Mouse (Mus musculus) thymus, postnatal 25 days (tissue): Measurements from ENCODE around the gene Ssr1.
A peak's percentile ranks its signal among the peaks of the same experiment; 100 is the strongest.

Experiments
- DNase-seq: peaks from one replicate; pipeline ENCODE4 v3.0.0; 2022

Gene Ssr1

DNA sequence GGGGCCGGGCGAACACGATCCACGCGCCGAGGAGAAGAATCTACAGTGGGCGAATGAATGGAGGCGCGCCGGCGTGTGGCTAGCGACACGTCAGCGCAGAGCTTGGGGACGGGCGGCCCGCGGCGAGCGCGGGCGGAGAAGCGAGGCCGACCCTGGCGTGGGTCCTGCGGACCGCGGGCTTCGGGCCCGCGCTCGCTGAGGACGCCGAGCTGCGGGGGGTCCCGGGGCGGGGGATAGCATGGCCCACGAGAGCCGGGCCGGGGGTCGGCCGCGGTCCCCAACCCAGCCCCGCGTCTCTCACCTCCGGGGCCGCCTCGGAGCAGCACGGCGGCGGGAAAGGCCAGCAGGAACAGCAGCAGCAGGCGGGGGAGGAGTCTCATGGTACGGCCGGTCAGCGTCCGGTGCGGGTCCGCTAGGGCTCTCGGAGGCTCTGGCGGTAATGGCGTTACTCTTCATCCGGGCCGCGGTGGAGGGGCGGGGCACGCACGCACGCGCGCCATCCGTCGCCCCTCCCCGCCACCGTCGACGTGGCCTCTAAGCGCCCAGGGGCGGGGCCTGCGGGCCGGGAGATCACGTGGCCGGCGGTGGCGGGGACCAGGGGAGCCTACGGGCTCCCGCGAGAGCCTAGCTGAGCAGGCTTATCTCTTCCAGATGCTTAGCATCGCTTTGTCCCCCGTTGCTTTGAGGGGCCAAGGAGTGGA lies at the start of gene Ssr1:
TSS of gene Ssr1 (minus strand) at position 514 of the 701 bp plus-strand sequence.
- peak; percentile 97 for DNase-seq

DNA sequence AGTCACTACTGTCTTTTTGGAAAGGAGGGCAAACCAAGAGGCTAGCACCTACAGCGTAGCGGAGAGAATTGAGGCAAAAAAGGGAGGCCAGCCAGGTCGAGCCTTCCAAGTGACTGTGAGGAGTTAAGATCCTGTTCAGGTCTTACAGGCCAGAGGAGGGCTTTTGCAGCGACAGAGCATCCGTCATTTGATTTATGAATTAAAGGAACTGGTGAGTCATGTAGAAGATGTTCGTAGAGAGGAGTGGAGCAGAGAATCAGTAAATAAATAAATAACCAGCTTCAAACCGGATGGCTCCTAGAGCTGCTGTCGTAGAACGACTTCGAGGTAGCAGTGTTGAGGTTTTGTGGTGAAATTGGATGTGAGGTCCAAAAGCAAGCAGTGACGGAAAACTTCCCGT lies 43.8 kb upstream of the Ssr1 start:
- DNase-seq: peak; percentile 17

DNA sequence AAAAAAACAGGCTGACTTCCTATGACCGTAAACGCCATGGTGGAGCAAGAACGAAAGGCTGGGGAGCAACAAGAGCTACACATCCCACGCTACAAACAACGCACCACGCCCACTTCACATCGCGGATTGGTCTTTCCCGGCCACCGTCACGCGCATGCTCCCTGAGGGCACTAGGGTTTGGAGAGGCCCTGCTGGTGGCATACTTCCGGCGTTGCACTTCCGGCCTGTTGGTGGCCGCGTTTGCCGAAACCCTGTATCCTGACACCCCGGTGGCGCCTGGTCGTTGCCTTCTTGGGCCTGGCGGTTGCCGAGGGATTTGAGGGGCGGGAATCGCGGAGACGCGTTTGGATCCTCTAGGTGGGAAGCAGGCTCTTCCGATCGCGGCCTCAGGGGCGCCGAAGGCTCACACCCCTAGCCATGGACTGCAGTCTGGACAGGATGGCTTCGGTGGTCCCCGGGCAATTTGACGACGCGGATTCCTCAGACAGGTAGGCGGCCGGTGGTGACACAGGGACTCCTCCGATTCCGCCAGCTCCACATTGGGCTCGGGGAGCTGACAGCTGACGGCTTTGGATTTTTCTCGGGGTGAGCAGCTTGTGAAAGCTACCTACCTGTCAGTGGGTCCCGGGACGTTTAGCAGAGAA lies 43.1 kb upstream of the Ssr1 start, which contains the start of gene Cage1:
TSS of gene Cage1 (minus strand) at position 26 of the 644 bp plus-strand sequence.
- peak; percentile 97 for DNase-seq

DNA sequence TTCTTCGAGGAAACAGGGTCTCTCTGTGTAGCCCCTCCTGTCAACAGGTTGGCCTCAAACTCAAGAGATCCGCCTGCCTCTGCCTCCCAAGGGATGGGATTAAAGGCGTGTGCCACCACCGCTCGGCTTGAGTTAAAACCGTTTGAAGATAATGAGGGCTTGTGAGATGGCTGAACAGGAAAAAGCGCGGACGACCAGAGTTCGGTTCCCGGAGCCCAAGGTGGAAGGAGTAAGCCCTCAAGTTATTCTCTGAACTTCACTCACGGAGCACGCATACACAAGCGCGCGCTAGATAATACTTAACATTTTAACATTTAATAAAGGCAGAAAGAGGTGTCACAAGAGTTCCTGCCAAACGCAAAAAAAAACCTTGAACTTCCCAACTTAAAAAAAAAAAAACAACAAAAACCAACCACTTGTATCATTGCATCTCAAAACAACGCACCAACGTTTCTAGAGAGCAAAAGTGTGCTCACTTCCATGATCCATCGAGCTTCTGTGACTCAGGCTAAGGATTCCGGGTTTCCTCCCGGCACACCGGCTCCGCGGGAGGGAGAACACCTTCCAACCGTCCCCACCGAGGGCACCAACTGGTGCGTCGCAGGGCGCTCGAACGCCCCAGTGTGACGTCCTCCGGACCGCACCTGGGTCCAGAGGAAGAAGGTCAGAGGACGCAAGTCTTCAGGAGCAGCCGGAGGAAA lies 42.5 kb upstream of the Ssr1 start, which contains the start of gene Riok1:
TSS of gene Riok1 (plus strand) at position 653 of the 701 bp plus-strand sequence.
- DNase-seq: peak; percentile 18

DNA sequence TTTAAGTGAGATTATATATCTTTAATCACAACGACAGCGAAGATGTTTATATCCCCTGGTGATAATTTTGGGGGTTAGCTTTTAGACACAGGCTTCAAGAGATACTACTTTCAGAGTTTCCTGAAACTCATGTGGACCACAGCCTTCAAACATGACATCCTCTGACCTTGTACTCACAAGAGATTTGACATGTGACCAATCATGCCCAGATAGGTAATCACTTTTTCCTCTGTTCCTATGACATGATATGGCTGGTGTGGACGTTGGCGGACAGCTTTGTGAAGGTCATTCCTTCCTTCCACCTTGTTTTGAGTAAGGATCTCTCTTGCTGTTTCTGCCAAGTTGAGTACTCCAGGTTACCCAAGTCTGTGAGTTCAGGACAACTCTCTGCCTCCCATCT lies 34.4 kb upstream of the Ssr1 start:
- DNase-seq: no peak

DNA sequence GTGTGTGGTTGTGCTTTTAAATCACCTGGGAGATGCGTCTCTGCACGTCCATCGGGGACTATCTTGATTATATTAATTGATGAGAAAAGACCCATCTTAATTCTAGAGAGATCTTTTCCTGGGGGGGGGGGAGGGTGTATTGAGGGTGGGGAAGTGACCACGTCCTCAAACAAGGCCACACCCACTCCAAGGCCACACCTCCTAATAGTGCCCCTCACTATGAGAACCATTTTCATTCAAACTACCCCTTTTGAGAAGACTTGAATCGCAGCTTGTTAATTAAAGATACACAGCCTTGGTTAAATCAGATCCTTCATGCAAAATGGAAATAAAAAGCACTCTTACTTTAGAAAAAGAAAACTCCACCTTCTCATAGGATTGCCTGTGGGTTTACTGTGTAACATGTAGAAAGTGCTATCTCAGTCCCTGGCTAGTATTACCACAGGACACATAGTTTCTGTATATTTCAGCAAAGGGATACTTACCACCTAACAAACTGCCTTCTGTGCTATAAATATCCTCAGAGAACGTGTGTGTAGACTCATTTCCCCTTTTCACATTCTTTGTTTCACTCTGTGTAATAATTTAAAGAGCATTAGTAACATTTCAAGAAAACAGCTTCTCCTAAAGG lies 33.7 kb upstream of the Ssr1 start:
- DNase-seq: no peak

DNA sequence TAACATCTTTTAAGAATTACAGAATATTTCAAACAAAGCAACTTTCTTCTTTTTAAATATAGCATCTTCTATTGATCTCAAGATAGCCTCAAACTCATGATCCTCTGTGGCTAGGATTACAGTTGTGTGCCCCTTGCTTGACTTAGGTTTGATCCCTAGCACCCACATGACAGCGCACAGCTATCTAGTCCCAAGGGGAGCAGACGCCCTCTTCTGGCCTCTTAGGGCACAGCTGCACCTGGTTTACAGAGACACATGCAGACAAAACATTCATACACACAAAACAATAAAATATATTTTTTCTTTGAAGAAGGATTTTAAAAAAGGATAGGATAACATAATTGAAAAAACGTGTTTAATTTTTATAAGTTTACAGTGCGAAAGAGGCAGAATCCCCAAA lies 31.9 kb upstream of the Ssr1 start:
- DNase-seq: peak; percentile 24

DNA sequence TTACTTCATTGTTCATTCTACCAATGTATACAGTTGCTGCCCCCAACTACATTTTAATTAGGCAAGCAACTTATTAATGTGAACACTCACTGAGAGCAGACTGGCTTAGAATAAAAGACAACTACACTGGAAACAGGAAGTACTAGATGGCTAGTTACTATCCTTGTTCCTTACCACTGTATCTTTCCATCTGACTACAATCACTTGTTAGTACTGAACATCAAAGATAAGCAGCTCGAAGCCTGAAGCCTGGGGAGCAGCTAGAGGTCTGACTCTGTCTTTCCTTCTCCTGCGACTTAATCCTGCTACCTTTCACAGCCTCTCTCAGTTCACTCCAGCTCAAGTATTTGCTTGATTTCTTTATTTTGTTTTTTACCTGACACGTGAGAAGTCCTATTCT lies 24.8 kb upstream of the Ssr1 start:
- no peak for DNase-seq

DNA sequence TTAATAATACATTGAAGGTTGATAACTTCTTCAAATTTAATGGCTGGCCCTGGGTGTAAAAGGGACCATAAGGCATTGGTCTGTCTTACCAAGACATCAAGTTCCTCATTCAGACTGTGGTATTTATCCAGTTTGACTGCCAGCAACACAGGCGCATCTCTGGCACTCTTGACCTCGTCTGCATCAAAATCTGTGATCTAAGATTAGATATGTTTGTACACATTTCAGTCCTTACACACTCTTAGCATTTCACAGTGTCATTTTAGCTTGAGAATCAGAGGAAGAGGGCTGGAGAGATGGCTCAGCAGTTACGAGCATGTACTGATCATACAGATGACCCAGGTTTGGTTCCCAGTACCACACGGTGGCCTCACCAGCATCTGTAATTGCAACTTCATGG lies 21.6 kb upstream of the Ssr1 start:
- DNase-seq: no peak

DNA sequence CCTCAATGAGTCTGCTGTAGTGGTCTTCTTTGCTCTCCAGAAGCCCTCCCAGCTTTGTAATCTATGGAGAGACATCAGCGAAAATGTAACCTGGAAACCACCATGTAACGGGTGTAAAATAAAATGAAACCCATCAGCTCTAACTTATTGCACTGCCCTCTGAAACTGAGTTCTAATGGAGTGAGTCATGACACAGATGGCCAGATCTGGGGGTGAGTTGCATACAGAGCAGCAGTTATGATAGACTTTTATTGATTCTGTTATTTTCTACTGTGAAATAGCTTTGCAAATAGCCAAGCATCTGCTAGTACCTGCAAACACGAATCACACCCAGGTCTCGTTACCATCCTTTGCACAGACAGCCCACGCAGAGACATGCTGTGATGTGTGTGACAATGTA lies 18.4 kb upstream of the Ssr1 start:
- DNase-seq: no peak

DNA sequence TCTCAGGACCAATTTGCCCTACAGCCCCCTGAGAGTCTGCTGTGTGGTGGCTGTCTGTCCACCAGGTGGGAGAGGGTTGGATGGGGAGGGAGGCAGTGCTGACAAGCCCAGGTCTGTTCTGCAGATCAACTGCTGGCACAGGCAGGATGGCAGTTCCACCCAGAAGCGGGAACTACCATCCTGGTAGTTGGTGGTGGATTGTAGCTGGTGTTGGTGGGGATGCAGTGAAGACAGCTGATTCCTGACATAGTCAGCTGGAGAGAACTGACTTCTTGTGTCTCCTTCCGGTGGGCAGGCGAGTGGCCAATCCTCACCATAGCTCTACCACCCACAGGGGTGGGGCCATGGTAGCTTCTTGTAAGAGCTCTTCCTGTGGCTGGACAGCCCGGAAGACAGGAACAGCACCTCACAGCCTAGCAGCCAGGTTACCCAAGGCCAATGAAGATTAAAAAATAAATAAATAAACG lies 16.5 kb upstream of the Ssr1 start:
- peak; percentile 7 for DNase-seq

DNA sequence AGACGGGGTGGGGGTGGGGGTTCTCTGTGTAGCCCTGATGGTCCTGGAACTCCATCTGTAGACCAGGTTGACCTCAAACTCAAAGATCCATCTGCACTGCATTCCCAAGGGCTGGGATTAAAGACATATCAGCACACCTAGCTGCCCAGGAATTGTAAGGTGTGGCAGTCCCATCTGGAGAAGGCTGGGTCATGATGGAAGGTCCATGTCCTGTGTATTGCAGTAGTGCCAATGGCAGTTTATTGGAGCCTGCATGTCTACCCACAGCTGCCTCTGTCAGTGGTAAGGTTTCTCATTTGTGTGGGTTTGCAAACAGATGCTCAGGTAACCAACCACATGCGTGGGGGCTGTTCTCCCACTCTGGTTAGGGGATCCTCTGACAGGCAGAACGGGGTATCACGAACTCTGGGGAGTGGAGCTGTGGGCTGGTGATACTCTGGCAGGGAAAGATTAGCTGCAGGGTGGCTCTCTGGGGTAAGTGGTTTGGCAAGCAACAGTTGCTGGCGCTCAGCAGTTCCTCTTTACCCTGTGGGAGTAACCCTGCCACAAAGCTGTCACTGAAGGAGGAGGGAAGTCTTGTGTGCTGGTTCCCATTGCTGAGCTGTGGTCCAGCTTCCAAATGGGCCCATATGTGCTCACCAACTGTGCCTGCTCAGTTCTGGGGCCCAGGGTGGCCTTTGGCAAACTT lies 15.8 kb upstream of the Ssr1 start:
- no peak for DNase-seq

DNA sequence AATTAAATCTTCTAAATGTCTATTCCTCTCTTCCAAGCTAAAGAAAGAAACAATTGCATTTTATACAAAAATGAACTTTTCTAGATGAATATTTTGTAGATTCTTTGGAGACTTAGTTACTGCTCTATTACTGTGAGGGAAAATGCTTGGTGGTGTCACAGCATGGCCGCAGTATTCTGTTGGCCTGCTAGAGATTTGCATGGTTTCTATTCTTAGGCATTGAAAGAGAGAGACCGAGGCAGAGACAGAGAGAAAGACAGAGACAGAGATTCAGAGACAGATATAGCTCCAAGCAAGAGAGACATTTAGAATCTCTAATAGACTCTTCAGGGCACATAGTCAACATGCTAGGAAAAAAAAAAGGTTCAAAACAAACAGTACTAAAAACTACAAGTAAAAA lies 14.0 kb upstream of the Ssr1 start:
- DNase-seq: no peak

DNA sequence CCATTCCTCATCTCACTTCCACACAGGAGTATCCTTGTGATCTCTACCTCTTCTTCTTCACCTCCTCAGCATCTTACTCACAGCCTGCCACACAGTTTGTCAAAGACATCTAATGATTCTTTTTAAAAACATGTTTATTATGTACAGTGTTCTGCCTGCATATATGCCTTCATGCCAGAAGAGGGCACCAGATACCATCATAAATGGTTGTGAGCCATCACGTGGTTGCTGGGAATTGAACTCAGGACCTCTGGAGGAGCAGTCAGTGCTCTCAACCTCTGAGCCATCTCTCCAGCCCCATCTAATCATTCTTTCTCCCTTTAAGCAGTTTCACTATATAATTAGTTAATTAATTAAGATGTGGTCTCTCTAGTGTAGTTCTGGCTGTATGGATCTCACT lies 8.4 kb upstream of the Ssr1 start:
- no peak for DNase-seq

DNA sequence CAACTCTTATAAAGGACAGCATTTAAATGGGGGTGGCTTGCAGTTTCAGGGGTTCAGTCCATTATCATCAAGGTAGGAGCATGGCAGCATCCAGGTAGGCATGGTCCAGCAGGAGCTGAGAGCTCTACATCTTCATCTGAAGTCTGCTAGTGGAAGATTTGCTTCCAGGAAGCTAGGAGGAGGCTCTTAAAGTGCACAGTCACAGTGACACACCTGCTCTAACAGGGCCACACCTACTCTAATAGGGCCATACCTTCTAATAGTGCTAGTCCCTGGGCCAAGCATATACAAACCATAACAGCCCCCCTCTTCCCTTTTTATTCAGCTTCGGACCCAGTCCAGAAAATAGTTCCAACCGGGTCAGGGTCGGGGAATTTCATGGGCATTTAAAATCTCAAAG lies 5.7 kb upstream of the Ssr1 start:
- no peak for DNase-seq

DNA sequence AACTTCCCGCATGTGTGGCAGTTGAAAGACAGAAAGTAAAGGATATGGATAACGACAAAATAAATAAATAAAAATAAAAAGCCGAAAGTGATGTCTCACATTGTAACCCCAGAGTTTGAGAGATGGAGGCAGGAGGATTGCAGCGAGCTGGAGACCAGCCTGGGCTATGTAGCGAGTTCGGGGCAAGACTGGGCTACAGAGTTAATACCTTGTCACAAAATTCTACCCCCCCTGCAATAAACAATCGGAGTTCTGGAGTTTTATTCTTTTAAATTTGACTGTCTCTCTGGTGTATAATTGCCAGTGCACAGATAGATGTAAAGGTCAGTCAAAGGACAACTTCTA lies 360 bp upstream of the Ssr1 start:
- no peak for DNase-seq

DNA sequence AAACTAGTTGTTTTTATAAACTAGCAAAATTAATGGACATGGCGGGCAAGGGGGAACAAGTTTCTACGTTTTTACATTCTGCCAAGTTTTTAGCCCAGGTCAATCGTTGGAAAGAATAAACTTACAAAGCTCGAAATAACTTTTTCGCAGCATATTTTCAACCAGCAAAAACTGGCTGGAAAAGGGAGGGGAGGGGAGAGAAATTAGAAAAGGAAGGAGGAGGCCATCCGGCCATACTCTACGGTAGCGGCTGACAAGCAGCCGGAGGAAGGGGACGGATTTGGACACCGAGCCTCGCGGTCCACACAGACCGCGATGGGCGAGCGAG lies 677 bp downstream of the Ssr1 start:
- no peak for DNase-seq

DNA sequence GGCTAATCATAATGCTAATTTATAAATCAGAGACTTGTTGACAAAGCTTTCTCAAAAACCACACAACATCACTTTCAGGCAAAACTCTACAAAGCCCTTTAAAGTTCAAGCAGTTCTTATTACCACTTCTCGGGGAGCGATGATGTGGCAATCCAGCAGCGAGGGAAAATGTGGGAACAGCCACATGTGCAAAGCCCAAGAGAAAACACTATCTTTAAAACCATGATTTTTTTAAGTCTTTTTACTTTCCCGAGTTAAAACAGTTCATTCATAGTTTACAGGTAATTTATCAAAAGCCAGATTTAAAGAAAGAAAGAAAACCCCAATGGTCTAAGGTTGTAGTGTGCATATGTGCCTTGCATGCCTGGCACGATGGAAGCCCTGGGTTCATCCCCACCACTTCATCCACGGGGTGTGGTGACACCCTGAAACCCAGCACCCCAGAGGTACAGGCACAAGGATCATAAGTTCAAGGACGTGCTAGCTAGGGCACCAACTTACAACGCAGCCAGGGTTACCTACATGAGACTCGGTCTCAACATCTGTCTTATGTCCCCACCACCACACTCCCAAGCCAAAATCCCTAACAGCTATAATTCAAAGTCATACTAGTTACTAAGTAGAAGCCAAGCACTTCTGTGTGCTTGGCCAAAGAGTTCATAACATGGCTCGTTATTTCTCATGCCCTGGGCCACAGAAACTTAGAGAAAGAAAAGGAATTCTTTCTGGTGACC lies 1.2 kb downstream of the Ssr1 start:
- no peak for DNase-seq

DNA sequence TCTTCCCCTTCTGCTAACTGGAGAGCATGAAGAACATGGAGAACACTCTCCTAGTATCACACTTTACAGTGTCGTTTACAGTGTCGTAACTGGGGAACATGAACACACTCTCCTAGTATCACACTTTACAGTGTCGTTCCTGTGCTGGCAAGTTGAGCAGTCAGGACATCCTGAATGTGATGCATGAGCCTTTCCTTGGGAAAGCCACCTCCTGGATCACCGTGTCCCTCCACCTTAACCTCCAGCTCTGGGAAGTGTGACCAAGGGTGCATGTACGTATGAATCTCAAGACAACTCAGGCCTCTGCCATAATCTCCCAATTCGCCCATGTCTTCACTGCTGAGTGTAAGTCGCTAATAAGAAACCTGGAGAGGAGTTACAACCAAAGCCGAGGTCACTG lies 4.3 kb downstream of the Ssr1 start:
- DNase-seq: no peak

DNA sequence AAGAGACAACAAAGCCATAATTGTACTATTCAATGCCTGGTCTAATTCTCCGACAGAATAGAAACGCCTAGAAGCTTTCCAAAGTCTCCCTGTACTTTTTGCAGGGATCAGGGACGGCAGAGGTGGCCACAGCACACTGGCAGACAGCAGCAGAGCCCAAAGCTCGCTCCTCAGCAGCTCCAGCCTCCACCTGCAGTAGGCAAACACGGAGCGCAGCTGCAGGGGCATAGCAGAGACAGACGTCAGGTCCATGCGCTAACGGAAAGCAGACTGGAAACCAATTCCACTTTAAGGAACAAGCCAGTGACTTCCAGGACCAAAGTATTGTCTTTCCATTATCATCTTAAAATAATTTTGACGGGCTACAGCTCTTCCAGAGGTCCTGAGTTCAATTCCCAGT lies 7.9 kb downstream of the Ssr1 start:
- no peak for DNase-seq

DNA sequence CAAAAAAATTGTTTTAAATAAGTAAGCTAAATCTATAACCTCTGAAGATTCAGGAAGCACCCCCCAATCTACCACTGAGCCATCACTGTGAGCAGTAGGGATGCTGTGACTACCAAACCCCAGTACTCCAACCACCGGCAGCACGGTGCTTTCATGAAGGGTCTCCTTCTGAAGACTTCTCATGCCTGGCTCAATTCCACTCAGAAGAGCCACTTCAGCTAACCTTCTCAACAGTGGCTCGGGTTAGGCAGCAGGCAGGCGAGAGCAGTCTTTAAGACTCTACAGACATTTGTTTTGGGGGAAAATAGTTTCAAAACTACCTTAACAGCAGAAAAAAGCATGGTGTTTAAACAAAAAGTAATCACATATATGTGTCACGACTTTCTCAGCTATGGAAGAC lies 13.0 kb downstream of the Ssr1 start:
- DNase-seq: no peak

DNA sequence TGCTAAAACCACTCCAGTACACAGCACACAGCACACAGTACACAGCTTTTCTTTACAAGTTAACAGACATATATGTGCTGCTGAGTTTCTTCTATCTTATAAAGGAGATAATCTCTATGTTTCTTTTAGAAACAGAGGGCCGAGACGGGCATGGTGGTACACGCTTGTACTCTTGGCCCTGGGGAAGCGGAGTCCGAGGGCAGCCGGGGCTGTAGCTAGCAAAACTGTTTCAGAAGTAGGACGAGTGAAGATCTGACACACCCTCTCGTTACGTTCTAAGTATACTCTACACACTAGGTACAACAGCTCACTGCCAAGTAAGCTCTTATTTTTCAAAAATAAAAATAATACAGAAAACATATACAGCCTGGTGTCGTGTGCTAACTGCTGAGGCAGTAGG lies 13.7 kb downstream of the Ssr1 start:
- DNase-seq: no peak

DNA sequence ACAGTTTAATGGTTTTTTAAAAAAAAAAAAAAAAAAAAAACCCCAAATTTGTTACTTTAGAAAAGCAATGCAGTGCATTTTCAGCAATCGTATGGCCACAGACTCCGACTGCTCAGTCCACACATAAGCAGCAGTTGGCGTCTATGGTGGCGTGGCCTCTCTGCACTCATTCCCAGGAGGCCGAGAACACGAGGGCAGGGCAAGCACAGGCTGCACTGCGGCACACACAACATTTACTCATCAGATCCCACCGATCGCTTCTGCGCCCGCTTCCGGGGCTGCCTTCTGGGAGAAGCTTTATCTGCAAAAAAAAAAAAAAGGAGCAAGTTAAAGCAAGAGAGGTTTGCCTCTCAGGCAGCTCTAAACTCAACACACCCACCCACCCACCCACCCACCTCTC lies 14.5 kb downstream of the Ssr1 start:
- no peak for DNase-seq
